Mouse (Mus musculus) erythroid progenitor cell, adult 5-6 weeks (primary cell): ENCODE data around the gene Lrmp. TPM values are rescaled to one million over a fixed set of nuclear protein-coding genes. Genes with fewer than 3 reads are reported as not detected.
"Not testable (repeated sequence)": the region's sequence is repeated elsewhere in the genome, so short reads cannot be mapped to it uniquely, and the experiment has no call there.

ENCODE experiments used
- ATAC-seq: replicated peaks from 2 replicates; pipeline ENCODE4 v1.8.0; 2016; ENCODE audit warnings: moderate number of reproducible peaks, mild to moderate bottlenecking, moderate TSS enrichment, inconsistent platforms; ENCODE audit not compliant: poor library complexity, low FRiP score, severe bottlenecking
- total RNA-seq, 2 experiments: library from RNA; stranded (forward) in 1 of 2; stranded (reverse) in 1 of 2; fragments of 150-400 nt in 1 of 2; fragments of 186-747, 209-891 nt in 1 of 2; gene quantifications; 2 replicates each; pipeline versions ENCODE4 v1.2.3 to v1.2.4; 2015 to 2017; ENCODE audit warnings: low replicate concordance in 2 of 2

The Lrmp gene
- total RNA-seq (2015; ENCODE audit: low replicate concordance): 15.5 and 37.5 TPM in 2 replicates
- total RNA-seq (2017; ENCODE audit: low replicate concordance): 25.4 and 29.3 TPM in 2 replicates

DNA sequence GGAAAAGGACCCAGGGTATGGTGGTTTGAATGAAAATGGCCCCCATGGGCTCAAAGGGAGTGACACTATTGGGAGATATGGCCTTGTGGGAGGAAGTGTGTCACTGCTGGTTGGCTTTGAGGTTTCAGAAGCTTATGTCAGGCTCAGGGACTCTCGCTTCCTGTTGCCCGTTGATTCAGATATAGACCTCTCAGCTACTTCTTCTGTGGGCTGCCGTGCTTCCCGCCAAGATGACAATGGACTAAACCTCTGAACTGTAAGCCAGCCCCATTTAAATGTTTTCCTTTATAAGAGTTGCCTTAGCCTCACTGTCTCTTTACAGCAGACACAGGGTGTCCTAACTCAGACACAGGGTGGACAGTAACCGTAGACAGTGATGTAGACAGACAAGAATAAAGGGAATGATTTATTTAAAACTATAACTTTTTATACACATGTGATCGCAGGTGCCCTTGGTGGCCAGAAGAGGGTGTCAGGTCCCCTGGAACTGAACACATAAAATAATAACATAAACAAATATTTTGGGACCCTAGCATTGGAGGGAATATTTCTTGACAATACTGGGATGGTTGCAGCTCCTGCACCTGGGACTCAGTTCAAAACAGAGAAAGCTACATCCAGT is at the start of gene Lrmp:
Lrmp (plus strand) TSS at position 178 of the 622 bp plus-strand sequence.
- ATAC-seq: no peak

DNA sequence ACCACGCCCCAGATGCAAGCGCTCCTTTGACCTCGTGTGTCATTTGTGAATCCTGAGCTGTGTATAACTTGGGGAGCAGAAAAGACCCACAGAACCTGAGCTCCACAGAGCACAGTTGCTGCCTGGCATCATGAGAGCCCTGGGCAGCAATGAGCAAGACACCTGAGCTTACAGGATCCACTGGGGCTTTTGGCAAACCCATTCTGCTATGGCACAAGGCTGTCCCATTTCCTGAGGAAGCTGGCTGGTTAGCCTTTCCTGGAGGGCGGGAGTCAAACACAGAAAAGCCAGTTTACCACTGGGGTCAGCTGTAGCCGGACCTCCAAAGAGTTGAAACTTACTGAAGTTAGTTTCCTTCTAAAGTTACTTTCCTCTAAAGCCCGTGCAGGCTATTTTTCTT is 49.0 kb upstream of the Lrmp start:
- no peak for ATAC-seq

DNA sequence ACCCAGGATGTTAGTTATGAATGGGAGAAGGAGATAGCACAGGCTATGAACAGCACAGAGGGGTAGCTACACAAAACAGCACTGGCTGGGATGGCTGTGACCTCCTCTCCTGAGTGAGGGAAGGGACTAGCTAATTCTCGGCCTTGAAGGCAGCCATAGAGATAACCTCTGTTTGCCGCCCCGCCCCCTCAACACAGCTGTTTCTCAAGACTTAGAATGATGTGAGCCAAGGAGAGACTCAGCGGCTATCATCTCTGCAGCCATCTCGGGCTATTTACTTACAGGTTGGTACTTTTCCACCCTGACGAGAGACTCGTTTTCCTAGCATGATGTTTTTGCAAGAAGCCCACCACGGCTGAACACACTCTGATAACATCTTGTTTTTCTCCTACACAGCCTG is 47.8 kb upstream of the Lrmp start:
- no peak for ATAC-seq

DNA sequence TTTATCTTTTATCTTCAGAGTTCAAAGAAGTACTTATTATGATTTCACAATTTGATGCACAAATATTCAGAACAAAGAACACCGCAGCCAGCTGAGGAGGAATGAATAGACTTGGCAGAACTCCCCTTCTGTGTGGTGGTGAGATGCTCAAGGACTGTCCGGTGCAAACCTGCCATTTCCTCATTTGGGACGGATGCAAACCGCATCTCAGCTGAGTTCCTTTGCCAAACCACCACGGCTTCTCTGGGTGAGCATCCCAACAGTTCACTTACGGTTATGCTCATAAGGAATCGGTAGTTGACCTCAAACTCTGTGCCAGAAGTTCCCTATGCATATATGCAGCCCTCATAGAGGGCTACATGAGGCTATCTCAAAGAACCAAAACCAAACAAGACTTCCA is 46.1 kb upstream of the Lrmp start:
- ATAC-seq: no peak

DNA sequence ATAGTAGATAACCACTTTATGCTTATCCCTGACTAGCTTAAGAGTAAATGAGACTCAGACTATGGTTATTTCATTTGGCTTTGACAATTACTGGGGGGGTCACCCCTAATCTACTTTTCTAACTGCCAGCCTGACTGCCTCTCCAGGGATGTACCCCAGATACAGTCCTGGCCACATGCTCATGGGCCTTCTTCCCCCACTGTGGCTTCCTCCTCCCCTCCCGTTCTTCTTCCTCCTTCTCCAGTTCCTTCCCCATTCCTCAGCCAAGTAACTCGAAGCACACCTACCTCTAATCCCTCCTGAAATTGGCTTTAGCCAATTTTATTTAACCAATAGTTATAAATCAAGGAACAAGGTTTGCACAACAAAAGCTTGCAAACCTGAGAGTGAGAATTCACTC is 45.5 kb upstream of the Lrmp start:
- no peak for ATAC-seq

DNA sequence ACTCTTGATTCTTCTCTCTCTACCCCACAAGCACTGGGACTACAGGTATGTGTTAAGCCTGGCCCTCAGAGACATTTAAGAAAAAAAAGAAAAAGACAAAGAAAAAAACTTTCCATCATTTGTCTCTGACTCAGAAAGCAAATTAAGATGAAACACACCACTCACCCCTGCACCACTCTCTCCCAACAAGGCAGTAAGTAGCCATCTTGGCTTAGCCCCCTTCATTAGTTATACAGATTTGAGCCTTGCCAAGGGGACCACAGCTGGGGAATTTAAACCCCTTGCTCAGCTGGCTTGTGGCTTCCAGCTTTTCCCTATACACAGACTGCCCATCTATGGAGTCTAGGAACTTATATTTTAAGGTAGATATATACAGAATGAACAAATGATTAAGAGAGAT is 41.0 kb upstream of the Lrmp start:
- no peak for ATAC-seq

DNA sequence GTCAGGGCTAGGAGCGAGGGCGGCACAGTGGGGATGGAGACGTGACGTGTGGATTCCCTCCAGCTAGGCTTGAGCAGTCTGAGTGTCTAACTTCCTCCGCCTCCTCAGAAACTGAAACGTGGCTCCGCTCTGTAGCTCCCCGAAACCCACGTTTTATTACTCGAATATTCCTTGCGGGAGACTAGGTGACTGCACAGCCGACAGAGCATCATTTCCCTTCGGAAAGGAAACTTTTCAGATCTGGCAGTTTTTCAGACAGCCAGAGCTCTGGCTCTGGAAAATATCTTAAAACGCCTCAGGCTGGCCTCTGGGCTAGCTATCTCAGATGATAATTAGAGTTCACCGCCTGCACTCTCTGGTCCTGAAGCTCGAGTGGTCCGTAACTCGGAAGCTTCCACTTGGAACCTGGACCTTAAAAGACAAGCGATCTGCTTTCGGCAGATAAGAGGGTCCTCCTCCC is 40.3 kb upstream of the Lrmp start:
- no peak for ATAC-seq

DNA sequence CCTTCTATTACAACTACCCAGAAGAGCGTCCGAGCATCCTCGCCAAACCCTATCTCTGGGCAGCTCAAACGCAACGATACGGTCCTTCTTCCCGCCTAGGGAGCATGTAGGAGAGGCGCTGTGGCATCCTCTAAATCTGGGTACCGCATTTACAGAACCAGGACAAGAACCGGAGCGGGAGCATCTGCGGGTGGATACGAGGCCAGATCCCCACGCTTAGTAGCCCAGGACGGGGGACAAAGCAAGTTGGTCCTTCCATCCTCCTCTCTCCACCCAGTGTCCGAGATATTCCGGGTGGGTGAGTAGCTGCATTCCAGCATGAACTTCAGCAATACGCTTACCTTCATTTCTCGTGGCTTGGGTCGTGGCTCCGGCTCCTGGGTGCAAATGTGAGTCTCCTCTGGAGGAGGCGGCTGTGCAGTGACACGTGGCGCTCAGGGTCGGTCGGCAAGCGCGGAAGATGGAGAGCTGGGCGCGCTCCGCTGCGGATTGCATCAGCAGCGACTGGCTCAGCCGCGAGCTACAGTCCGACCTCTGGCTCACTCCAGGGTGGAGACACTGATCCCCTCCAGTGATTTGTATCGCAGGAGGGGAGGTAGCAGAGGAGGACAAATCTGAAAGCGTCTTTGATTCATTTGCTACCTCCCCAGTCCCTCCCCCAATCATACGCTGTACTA is 39.8 kb upstream of the Lrmp start, which contains the start of gene Bcat1:
Bcat1 (minus strand) TSS at position 637 of the 677 bp plus-strand sequence.
- ATAC-seq: no peak

DNA sequence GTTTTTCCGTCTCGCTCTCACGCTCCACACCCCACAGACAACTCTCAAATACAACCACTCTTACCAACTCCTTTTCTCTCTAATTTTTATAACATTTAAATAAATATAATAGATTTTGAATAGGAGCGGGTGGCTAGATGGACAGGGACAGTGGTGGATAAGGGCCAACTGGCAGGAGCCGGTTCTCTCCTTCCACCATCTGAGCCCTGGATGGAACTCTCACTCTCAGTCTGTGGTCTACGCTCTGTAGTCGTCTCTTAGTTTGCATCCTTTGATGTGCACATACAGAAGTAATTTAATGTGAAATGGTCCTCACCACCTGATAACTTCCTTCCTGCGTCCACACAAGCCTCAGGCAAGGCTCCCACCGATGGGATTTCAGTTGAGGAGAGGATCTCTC is 39.2 kb upstream of the Lrmp start:
- ATAC-seq: no peak

DNA sequence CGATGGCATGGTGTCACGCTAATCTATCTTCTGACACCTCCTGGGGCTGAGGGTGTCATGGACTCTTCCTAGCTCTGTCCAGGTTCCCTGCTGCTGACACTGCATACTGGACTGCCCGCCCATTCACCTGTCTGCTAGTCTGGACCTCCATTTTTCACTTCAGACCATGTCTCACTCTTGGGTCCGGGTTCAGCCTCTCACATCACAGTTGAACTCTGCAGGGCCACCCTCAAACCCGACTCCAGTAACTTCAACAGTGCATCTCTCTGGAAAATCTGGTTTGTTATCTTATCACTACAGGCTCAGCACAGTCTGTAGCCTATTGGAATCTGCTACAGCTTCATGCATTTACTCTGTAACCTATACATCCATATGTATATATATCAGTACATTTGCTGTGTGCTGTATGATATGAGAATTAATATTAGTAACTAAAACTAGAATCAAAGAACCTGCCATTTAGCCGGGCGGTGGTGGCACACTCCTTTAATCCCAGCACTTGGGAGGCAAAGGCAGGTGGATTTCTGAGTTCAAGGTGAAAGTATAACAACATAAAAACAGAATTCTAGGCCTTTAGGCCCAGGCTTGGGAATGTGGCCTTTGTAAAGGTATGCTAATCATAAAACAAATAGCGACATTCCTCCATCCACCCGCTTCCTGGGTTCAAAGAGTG is 36.2 kb upstream of the Lrmp start:
- no peak for ATAC-seq

DNA sequence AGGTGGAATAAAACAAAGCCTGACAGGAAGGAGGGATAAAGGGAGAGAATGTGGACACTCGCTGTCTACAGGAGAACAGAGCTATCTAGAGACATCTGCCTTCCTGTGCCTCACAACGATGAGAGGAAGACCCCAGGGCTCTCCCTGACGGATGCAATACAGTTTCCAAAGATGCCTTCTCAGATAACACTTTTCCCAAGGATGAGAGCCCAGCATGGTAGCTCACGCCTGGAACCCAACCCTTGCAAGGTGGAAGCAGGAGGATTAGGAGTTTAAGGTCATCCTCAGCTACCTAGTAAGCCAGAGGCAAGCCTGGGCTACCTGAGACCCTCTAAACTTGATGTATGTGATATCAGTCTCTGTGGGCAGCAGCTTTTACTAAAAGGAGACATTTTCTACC is 33.7 kb upstream of the Lrmp start:
- no peak for ATAC-seq

DNA sequence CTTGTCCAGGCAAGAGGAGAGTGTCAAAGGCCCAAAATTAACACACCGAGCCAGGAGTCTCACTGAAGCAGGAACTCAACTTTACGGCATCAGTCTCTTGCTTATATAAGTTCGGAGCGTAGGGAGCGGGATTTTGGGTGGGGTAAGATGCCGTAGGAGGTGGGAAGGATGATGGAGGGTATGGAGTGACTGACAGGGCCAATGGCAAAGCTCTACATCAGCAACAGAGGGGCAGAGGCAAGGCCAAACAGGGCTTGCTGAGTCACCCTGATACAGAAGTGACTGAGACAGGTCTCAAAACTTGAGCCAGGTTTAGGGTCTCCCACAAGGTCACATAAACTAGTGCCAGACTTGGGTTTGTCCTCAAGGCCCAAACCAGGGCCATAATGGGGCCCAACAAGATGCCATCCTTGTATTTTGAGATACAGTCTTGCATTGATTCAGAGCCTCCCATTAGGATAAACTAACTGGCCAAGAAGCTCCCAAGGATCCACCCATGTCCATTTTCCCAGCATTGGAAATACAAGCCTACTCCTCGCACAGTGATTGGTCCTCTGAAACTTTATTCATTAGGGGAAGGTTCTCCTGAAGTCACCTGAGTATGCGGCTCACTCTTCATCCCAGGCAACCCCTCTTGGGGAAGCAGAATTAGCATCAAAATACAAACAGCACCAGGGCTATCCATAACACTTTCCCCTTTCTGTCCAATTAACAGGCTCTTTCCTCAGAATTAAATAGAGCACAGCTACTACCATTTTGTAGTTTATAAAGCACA is 30.9 kb upstream of the Lrmp start:
- no peak for ATAC-seq

DNA sequence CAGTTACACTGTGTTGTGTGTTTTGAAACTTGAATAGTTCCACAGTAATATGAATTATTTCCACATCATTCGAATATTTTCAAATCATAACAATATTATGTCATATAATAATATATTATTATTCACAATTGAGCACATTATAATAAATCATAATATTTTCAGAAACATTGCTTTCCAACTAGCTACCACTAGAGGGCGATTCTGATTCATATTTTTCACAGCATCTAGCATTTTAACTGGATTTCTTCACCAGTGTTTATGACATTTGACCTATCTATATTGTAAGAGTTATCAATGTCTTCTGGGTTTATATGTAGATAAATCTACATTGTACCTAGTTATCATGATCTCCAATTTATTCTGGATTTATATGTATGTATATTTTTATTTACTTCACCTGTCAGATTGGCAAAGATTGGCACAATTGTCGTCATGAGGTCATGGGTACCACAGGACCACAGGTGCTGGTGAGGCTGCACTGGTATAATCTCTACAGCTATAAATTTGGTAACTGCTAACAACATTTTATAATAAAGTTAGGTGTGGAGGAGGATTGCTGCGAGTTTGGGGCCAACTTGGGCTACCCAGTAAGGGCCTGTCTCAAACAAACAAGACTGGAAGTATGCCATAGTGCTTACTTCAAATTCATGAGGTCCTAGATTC is 26.9 kb upstream of the Lrmp start:
- ATAC-seq: no peak

DNA sequence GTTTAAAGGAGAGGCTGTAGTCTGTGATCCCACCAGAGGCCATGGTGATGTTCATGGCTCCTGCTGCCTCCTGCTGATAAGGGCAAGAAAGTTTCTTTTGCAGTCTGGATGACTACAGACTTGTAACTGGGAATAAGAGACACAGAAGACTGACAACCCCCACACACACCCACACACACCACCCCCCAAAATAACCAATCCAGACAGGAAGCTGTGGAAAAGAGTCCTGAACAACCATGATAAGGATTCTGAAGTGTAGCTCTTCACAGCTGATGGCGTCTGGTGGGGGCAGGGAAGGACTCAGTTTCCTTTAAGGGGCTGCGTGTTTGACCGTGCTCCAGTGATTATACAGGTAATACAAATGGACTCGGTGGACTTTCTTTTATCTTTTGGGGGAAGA is 26.1 kb upstream of the Lrmp start:
- no peak for ATAC-seq

DNA sequence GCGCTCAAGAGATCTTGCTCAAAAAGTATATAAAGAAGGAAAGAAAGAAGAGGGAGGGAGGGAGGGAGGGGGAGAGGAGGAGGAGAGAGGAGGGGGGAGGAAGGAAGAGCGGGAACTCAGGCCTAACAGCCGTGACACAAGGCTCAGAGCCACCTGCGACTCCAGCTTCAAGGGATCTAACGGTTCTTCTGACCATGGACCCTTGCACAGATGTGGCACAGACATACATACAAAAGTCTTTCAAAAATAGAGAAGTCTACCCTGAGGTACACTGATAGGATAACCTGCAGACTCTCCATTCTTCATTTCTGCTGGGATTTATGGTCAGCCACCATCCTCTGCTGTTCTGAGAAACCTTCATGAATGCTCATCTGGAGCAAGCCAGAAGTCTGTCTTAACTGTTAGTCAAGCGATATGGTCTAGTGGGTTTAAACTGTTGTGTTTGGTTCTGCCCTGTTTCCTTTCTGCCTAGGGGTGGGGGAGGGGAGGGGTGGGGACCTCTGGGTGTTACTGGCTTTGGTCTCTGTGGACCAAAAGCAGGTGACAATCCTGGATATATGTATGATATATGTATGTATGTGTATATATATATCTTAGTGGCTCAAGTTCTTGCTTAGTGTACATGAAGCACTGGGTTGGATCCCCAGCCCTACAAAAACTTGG is 25.1 kb upstream of the Lrmp start:
- no peak for ATAC-seq

DNA sequence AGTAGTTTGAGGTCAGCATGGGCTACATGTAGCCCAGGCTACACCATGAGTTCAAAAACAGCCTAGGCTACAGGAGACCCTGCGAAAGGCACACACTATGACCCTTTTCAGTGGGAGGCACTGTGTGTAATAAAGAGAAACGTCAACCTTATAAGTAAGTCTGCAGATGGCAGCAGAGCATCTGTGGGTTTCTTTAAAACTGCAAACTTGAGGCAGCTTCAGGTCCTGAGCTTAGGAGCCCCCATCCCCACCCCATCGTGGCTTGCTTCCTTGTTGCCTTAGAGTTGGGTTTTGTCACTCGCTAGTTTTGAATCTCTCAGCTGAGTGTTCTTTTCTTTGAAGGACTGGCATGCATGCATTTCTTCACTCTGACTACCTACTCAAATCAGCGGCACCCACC is 24.5 kb upstream of the Lrmp start:
- ATAC-seq: no peak

DNA sequence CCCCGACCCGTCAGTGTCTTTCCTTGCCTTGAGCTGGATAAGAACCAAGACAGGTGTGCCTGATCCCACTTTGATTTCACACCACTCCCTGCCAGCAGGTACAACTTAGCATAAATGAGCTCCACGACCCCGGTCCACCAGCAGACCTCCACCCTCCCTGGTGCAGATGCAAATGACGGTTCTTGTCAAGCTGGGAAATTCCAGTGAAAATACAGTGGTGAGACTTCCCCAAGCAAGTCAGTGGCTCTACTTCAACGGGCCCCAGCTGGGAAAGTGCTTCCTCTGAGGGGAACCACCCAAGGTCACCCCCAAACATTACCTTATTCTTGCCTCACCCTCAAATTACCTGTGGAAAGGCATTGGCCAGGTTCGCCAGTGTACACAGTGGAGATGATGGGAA is 23.5 kb upstream of the Lrmp start:
- no peak for ATAC-seq

DNA sequence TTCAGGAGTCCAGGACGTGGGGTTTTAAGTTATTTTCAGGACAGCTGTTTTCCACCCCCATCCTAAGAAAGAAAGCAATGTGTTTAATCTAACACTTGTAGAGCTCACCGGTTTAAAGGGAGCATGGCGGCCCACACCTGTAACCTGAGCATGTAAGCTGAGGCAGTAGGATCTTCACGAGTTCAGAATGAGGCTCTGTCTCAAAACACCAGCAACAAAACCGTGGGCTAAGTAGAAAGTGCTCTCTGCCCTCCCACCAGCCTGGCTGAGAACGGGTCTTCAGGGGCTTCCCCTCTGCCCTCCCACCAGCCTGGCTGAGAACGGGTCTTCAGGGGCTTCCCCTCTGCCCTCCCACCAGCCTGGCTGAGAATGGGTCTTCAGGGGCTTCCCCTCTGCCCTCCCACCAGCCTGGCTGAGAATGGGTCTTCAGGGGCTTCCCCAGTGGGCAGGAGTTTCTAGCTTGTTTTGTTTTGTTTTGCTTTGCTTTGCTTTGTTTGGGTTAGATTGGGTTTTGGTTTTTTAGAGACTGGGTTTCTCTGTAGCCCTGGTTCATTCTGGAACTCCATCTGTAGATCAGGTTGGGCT is 22.3 kb upstream of the Lrmp start:
- ATAC-seq: not testable (repeated sequence)

DNA sequence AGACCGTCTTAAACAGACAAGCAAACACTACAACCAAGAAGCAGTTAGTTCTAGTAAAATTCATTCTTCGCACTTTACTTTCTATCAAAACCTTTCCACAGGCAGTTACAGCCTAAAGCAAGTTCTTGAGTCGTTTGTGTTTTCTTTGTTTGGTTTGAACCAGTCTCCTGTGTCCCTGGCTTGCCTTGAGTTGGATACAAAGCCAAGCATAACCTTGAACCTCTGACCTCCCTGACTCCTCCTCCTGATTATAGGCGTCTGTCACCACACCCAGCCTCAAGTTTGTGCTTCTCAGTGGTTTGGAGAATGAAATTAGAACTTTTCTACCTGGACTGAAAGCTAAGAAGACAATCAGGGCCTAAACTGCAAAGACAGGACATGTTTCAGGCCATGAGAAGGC is 21.0 kb upstream of the Lrmp start:
- ATAC-seq: no peak
